Mouse (Mus musculus) embryonic facial prominence, embryonic 10.5 days (tissue): ENCODE data around the gene Vmn2r15. TPM values are rescaled to one million over a fixed set of nuclear protein-coding genes. Genes with fewer than 3 reads are reported as not detected.

Experiments used
- DNase-seq: peaks from one replicate; pipeline ENCODE4 v3.0.0-alpha.2; 2017; ENCODE audit warnings: low spot score
- H3K27ac ChIP-seq: fragments of 300-500 bp; sonication (generic); replicated peaks from 2 replicates; pipeline ENCODE4 v1.5.1; 2016; ENCODE audit warnings: mild to moderate bottlenecking
- H3K27me3 ChIP-seq: fragments of 300-500 bp; sonication (generic); replicated peaks from 2 replicates; pipeline ENCODE4 v1.6.1; 2016; ENCODE audit warnings: low read depth, mild to moderate bottlenecking; ENCODE audit not compliant: poor library complexity, severe bottlenecking
- H3K36me3 ChIP-seq: fragments of 300-500 bp; sonication (generic); replicated peaks from 2 replicates; pipeline ENCODE4 v1.6.1; 2016; ENCODE audit warnings: mild to moderate bottlenecking, moderate library complexity
- H3K4me1 ChIP-seq: fragments of 300-500 bp; sonication (generic); 2 replicates; pipeline ENCODE4 v1.6.1; 2016
- H3K4me3 ChIP-seq: fragments of 300-500 bp; sonication (generic); 2 replicates; pipeline ENCODE4 v1.5.1; 2016; ENCODE audit warnings: mild to moderate bottlenecking, moderate library complexity
- H3K9me3 ChIP-seq: fragments of 300-500 bp; sonication (generic); 2 replicates; pipeline ENCODE4 v1.6.1; 2016; ENCODE audit warnings: mild to moderate bottlenecking
- WGBS: fragments of 180-500 bp; shearing (Covaris S2); methylation state at CpG from one replicate; pipeline ENCODE4 v1.1.7; 2016; 5-methylcytosine and 5-hydroxymethylcytosine counted together
- polyA plus RNA-seq: library from polyadenylated mRNA; unstranded; fragments of >200 nt; fragmentation: Nextera tagmentation; extraction: Ambion mirVana; gene quantifications from 2 replicates; pipeline ENCODE4 v1.2.1, GENCODE M21; 2016

The Vmn2r15 gene
- polyA plus RNA-seq = not detected in 2 replicates

DNA sequence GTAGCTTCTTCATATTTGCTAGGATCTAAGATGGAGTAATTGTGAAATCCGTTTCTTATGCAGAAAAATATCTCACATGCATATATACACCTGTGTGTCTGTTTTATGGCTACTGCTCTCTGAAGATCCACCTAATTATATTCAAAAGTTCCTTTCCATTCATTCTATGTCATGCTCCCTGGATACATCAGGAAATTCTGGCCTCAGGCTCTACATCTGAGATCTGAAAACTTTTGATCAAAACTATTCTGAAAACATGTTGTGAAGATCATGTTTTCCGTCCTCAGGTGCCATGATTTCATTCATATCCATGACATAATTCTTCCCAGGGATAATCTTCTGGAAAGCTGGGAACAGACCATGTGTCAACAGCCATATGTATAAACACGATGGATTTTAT lies at the start of gene Vmn2r15:
Vmn2r15 (minus strand) TSS at position 101 of the 400 bp plus-strand sequence.
- 60% methylated on average over 3 of the region's 3 CpGs for WGBS
- no peaks in the 10 kb centered on the region for H3K27me3 ChIP-seq
- no peaks in the 10 kb centered on the region for H3K36me3 ChIP-seq
- peaks cover 11% of the 10 kb centered on the region for H3K9me3 ChIP-seq
- H3K4me3 ChIP-seq = no peak within 1 kb of the TSS
- DNase-seq = no peak
- no peaks in the 10 kb centered on the region for H3K4me1 ChIP-seq
- no peak within 1 kb of the TSS for H3K27ac ChIP-seq

DNA sequence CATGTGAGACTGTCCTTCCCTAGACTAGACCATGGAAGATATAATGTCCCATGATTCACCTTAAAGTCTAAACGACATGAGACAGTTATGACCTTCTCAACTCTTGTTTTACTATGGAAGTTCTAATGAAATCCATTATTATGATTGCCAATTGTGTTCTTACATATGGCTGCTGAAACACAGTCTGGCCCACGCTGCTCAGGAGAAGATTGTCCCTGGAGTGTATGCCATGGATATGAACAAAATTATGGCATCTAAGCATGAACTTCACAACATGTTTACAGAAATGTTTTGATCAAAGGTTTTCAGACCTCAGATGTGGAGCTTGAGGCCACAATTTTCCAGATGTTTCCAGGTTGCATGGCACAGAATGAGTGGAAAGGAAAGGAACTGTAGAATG lies 32.4 kb upstream of the Vmn2r15 start, which contains the start of gene Vmn2r16:
Vmn2r16 (plus strand) TSS at position 301 of the 400 bp plus-strand sequence.
- H3K36me3 ChIP-seq = no peaks in the 10 kb centered on the region
- H3K27ac ChIP-seq = no peak within 1 kb of the TSS
- H3K4me1 ChIP-seq = no peaks in the 10 kb centered on the region
- H3K4me3 ChIP-seq = no peak within 1 kb of the TSS
- no peak for DNase-seq
- peaks cover 26% of the 10 kb centered on the region for H3K9me3 ChIP-seq
- WGBS = 64% methylated on average over 2 of the region's 2 CpGs
- H3K27me3 ChIP-seq = no peaks in the 10 kb centered on the region

- Histone ChIP-seq H3K4me3 (no peak overlapping the region), H3K4me1 (no peaks in the 10 kb centered on the region), H3K9me3 (peaks cover 13% of the 10 kb centered on the region; the same call in 1 of the 2 replicates), H3K27ac (no peak overlapping the region), H3K27me3 (no peaks in the 10 kb centered on the region), H3K36me3 (no peaks in the 10 kb centered on the region)
- DNase-seq = no peak
- WGBS = 89% methylated on average over 3 of the region's 3 CpGs
Measured at GRCm38 (mm10) chr5:109294655-109295054, 2.8 kb downstream of the Vmn2r15 start.

Other genes with a start within 250 kb of the Vmn2r15 start
- not detected in 2 replicates for gene Vmn2r11, start 238.1 kb downstream of the Vmn2r15 start, polyA plus RNA-seq
- gene Vmn2r12, start 199.7 kb downstream of the Vmn2r15 start, polyA plus RNA-seq = not detected in 2 replicates
- gene Vmn2r13, start 105.4 kb downstream of the Vmn2r15 start, polyA plus RNA-seq = not detected in 2 replicates
- gene Vmn2r14, start 72.9 kb downstream of the Vmn2r15 start, polyA plus RNA-seq = not detected in 2 replicates
- not detected in 2 replicates for gene Vmn2r16, start 32.5 kb upstream of the Vmn2r15 start, polyA plus RNA-seq
- gene Vmn2r17, start 122.0 kb upstream of the Vmn2r15 start, polyA plus RNA-seq = not detected in 2 replicates